Mouse (Mus musculus): ENCODE results near the gene Cdk14. TPM values are rescaled to one million over a fixed set of nuclear protein-coding genes. Genes with fewer than 3 reads are reported as not detected.
"Not testable (repeated sequence)": the region's sequence is repeated elsewhere in the genome, so short reads cannot be mapped to it uniquely, and the experiment has no call there.

Gene Cdk14
- polyA plus RNA-seq, 1 experiment from 2014 or later, result 30.6 TPM

GRCm38 (mm10) chr5:5329018-5329417 is 91.1 kb downstream of the Cdk14 start:
- not testable (repeated sequence) for H3K36me3 ChIP-seq (ENCODE audit: control insufficient read depth, insufficient read depth); ATAC-seq; H3K9me3 ChIP-seq (ENCODE audit: control insufficient read depth, low read length); H3K27ac ChIP-seq (ENCODE audit: low read length); H3K27me3 ChIP-seq (replicated peaks; ENCODE audit: control insufficient read depth, insufficient read depth, low read length); H3K4me1 ChIP-seq (replicated peaks; ENCODE audit: control insufficient read depth, insufficient read depth, low read length); H3K4me3 ChIP-seq (replicated peaks; ENCODE audit: low read length); H3K4me2 ChIP-seq (ENCODE audit: low read length); H3K9ac ChIP-seq (replicated peaks; ENCODE audit: low read depth, low read length)
- 89% methylated on average over 2 of the region's 2 CpGs for WGBS

GRCm38 (mm10) chr5:5326716-5327115 is 93.4 kb downstream of the Cdk14 start:
- no peaks in the 10 kb centered on the region for H3K4me1 ChIP-seq (replicated peaks; ENCODE audit: control insufficient read depth, insufficient read depth, low read length)
- no peak overlapping the region for H3K4me2 ChIP-seq (ENCODE audit: low read length)
- H3K9me3 ChIP-seq (ENCODE audit: control insufficient read depth, low read length), result no peaks in the 10 kb centered on the region
- WGBS, result 94% methylated on average over 2 of the region's 2 CpGs
- no peak overlapping the region for H3K27ac ChIP-seq (ENCODE audit: low read length)
- ATAC-seq, result no peak
- no peaks in the 10 kb centered on the region for H3K27me3 ChIP-seq (replicated peaks; ENCODE audit: control insufficient read depth, insufficient read depth, low read length)
- H3K9ac ChIP-seq (replicated peaks; ENCODE audit: low read depth, low read length), result no peak overlapping the region
- no peak overlapping the region for H3K4me3 ChIP-seq (replicated peaks; ENCODE audit: low read length)
- H3K36me3 ChIP-seq (ENCODE audit: control insufficient read depth, insufficient read depth), result no peaks in the 10 kb centered on the region

GRCm38 (mm10) chr5:5322699-5323098 is 97.4 kb downstream of the Cdk14 start:
- no peaks in the 10 kb centered on the region for H3K36me3 ChIP-seq (ENCODE audit: control insufficient read depth, insufficient read depth)
- H3K4me3 ChIP-seq (replicated peaks; ENCODE audit: low read length), result no peak overlapping the region
- H3K27me3 ChIP-seq (replicated peaks; ENCODE audit: control insufficient read depth, insufficient read depth, low read length), result no peaks in the 10 kb centered on the region
- H3K9ac ChIP-seq (replicated peaks; ENCODE audit: low read depth, low read length), result no peak overlapping the region
- 95% methylated on average over 8 of the region's 8 CpGs for WGBS
- ATAC-seq, result no peak
- no peak overlapping the region for H3K4me2 ChIP-seq (ENCODE audit: low read length)
- H3K9me3 ChIP-seq (ENCODE audit: control insufficient read depth, low read length), result no peaks in the 10 kb centered on the region
- no peak overlapping the region for H3K27ac ChIP-seq (ENCODE audit: low read length)
- peaks cover 5% of the 10 kb centered on the region; the same call in 1 of the 2 replicates for H3K4me1 ChIP-seq (replicated peaks; ENCODE audit: control insufficient read depth, insufficient read depth, low read length)

- Histone ChIP-seq H3K9me3 (ENCODE audit: control insufficient read depth, low read length) (no peaks in the 10 kb centered on the region), H3K4me1 (replicated peaks; ENCODE audit: control insufficient read depth, insufficient read depth, low read length) (peaks cover 5% of the 10 kb centered on the region; the same call in 1 of the 2 replicates), H3K4me3 (replicated peaks; ENCODE audit: low read length) (no peak overlapping the region), H3K4me2 (ENCODE audit: low read length) (no peak overlapping the region), H3K9ac (replicated peaks; ENCODE audit: low read depth, low read length) (no peak overlapping the region), H3K36me3 (ENCODE audit: control insufficient read depth, insufficient read depth) (no peaks in the 10 kb centered on the region), H3K27ac (ENCODE audit: low read length) (0 out of 2 replicates have a peak overlapping the region, but pooled peaks have one; percentile 14), H3K27me3 (replicated peaks; ENCODE audit: control insufficient read depth, insufficient read depth, low read length) (no peaks in the 10 kb centered on the region)
- ATAC-seq, result peak; percentile 63
- 45% methylated on average over 2 of the region's 2 CpGs for WGBS
Measured at GRCm38 (mm10) chr5:5320506-5321181, 99.5 kb downstream of the Cdk14 start.

- ATAC-seq, result no peak
- H3K4me3 ChIP-seq (replicated peaks; ENCODE audit: low read length), result no peak overlapping the region
- 83% methylated on average over 8 of the region's 8 CpGs for WGBS
- H3K27ac ChIP-seq (ENCODE audit: low read length), result no peak overlapping the region
- H3K36me3 ChIP-seq (ENCODE audit: control insufficient read depth, insufficient read depth), result no peaks in the 10 kb centered on the region
- H3K4me1 ChIP-seq (replicated peaks; ENCODE audit: control insufficient read depth, insufficient read depth, low read length), result peaks cover 5% of the 10 kb centered on the region; the same call in 1 of the 2 replicates
- no peak overlapping the region for H3K4me2 ChIP-seq (ENCODE audit: low read length)
- H3K9me3 ChIP-seq (ENCODE audit: control insufficient read depth, low read length), result no peaks in the 10 kb centered on the region
- no peak overlapping the region for H3K9ac ChIP-seq (replicated peaks; ENCODE audit: low read depth, low read length)
- H3K27me3 ChIP-seq (replicated peaks; ENCODE audit: control insufficient read depth, insufficient read depth, low read length), result no peaks in the 10 kb centered on the region
Measured at GRCm38 (mm10) chr5:5319824-5320505, 100.1 kb downstream of the Cdk14 start.

- Histone ChIP-seq H3K27me3 (replicated peaks; ENCODE audit: control insufficient read depth, insufficient read depth, low read length) (no peaks in the 10 kb centered on the region), H3K4me2 (ENCODE audit: low read length) (no peak overlapping the region), H3K4me3 (replicated peaks; ENCODE audit: low read length) (no peak overlapping the region), H3K36me3 (ENCODE audit: control insufficient read depth, insufficient read depth) (no peaks in the 10 kb centered on the region), H3K9me3 (ENCODE audit: control insufficient read depth, low read length) (no peaks in the 10 kb centered on the region), H3K27ac (ENCODE audit: low read length) (no peak overlapping the region), H3K9ac (replicated peaks; ENCODE audit: low read depth, low read length) (no peak overlapping the region), H3K4me1 (replicated peaks; ENCODE audit: control insufficient read depth, insufficient read depth, low read length) (peaks cover 4% of the 10 kb centered on the region)
- 60% methylated on average over 6 of the region's 6 CpGs for WGBS
- no peak for ATAC-seq
Measured at GRCm38 (mm10) chr5:5314270-5314669, 105.8 kb downstream of the Cdk14 start.

GRCm38 (mm10) chr5:5313195-5313760 is 106.8 kb downstream of the Cdk14 start:
- Histone ChIP-seq H3K4me1 (replicated peaks; ENCODE audit: control insufficient read depth, insufficient read depth, low read length) (peaks cover 4% of the 10 kb centered on the region), H3K36me3 (ENCODE audit: control insufficient read depth, insufficient read depth) (no peaks in the 10 kb centered on the region), H3K9me3 (ENCODE audit: control insufficient read depth, low read length) (no peaks in the 10 kb centered on the region), H3K27ac (ENCODE audit: low read length) (no peak overlapping the region), H3K27me3 (replicated peaks; ENCODE audit: control insufficient read depth, insufficient read depth, low read length) (no peaks in the 10 kb centered on the region), H3K4me3 (replicated peaks; ENCODE audit: low read length) (no peak overlapping the region), H3K4me2 (ENCODE audit: low read length) (no peak overlapping the region), H3K9ac (replicated peaks; ENCODE audit: low read depth, low read length) (no peak overlapping the region)
- ATAC-seq, result no peak
- WGBS, result 66% methylated on average over 9 of the region's 9 CpGs

GRCm38 (mm10) chr5:5305286-5305685 is 114.8 kb downstream of the Cdk14 start:
- Histone ChIP-seq H3K9ac (replicated peaks; ENCODE audit: low read depth, low read length) (no peak overlapping the region), H3K4me1 (replicated peaks; ENCODE audit: control insufficient read depth, insufficient read depth, low read length) (no peaks in the 10 kb centered on the region), H3K27me3 (replicated peaks; ENCODE audit: control insufficient read depth, insufficient read depth, low read length) (no peaks in the 10 kb centered on the region), H3K9me3 (ENCODE audit: control insufficient read depth, low read length) (no peaks in the 10 kb centered on the region), H3K36me3 (ENCODE audit: control insufficient read depth, insufficient read depth) (no peaks in the 10 kb centered on the region), H3K4me3 (replicated peaks; ENCODE audit: low read length) (no peak overlapping the region), H3K4me2 (ENCODE audit: low read length) (no peak overlapping the region), H3K27ac (ENCODE audit: low read length) (no peak overlapping the region)
- ATAC-seq, result no peak
- 100% methylated on average over 2 of the region's 2 CpGs for WGBS

GRCm38 (mm10) chr5:5303102-5303670 is 116.9 kb downstream of the Cdk14 start:
- H3K9ac ChIP-seq (replicated peaks; ENCODE audit: low read depth, low read length), result no peak overlapping the region
- no peak for ATAC-seq
- no peaks in the 10 kb centered on the region for H3K36me3 ChIP-seq (ENCODE audit: control insufficient read depth, insufficient read depth)
- H3K27ac ChIP-seq (ENCODE audit: low read length), result no peak overlapping the region
- H3K27me3 ChIP-seq (replicated peaks; ENCODE audit: control insufficient read depth, insufficient read depth, low read length), result no peaks in the 10 kb centered on the region
- H3K9me3 ChIP-seq (ENCODE audit: control insufficient read depth, low read length), result no peaks in the 10 kb centered on the region
- H3K4me3 ChIP-seq (replicated peaks; ENCODE audit: low read length), result no peak overlapping the region
- WGBS, result 92% methylated on average over 8 of the region's 8 CpGs
- H3K4me1 ChIP-seq (replicated peaks; ENCODE audit: control insufficient read depth, insufficient read depth, low read length), result no peaks in the 10 kb centered on the region
- H3K4me2 ChIP-seq (ENCODE audit: low read length), result no peak overlapping the region
